Mouse (Mus musculus): Measurements from ENCODE around the gene Nol6.
"Not testable (repeated sequence)": the region's sequence is repeated elsewhere in the genome, so short reads cannot be mapped to it uniquely, and the experiment has no call there.

Gene Nol6

DNA sequence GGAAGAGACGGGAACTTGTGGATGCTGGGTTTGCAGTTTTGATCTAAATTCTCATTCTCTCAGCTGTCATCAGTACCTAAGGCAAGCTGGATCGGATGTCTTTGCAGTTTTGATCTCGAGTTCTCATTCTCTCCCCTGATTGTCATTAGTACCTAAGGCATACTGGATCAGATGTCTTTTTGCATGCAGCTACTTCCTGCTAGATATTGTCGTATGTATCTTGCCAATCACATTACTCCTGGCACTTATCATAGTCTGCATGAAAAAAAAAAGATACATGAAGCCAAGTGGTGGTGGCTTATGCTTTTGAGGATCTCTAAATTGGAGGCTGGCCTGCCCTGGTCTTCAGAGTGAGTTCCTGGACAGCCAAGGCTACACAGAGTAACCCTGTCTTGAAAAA, 39.4 kb downstream of the Nol6 start:
- no peak for DNase-seq (ENCODE audit: low read depth, low spot score)

DNA sequence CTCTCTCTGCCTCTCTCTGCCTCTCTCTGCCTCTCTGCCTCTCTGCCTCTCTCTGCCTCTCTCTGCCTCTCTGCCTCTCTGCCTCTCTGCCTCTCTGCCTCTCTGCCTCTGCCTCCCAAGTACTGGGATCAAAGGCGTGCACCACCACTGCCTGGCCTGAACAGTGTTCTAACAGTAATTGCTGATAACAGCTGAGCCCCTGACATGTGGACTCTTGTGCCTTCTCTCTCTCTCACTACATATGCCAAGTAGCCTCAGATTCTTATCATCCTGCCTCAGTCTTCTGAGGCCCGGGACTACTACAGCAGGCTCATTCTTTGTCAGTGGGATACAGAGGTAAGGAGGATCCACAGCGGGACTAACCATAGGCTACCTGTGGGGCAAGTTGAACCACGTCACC, 41.5 kb downstream of the Nol6 start:
- not testable (repeated sequence) for DNase-seq (ENCODE audit: low read depth, low spot score)

DNA sequence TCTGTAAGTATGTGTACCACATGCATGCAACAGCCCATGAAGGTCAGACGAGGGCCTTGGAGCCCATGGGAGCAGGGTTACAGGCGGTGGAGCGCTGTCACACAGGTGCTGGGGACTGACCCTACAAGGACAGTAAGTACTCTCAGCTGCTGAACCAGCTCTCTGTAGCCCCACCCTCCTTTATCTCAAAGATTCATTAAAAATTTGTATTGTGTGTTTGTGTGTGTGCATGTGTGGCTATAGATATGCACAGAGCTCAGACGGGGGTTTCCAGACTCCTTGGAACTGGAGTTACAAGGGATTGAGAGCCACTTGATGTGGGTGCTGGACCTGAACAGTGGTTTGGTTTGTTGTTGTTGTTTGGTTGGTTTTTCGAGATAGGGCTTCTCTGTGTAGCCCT, 42.5 kb downstream of the Nol6 start:
- no peak for DNase-seq (ENCODE audit: low read depth, low spot score)

DNA sequence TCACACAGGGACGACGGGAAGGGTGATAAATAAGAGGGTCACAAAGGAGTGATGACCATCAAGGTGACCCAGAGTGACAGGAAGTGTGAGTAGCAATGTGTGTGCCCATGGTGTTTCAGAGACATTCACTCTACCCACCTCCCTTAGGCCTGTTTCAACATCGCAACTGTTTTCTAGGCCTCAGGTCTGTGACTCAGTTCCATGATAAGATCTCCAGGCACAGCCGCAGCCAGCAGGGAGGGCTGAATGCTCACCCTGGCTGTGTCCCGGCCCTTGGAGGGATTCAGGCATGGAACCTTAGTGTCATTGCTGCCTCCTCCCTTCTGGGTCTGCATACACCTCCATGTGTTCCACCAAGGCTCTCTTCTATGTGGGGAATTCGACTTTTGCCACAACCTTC, 45.5 kb downstream of the Nol6 start:
- no peak for DNase-seq (ENCODE audit: low read depth, low spot score)

DNA sequence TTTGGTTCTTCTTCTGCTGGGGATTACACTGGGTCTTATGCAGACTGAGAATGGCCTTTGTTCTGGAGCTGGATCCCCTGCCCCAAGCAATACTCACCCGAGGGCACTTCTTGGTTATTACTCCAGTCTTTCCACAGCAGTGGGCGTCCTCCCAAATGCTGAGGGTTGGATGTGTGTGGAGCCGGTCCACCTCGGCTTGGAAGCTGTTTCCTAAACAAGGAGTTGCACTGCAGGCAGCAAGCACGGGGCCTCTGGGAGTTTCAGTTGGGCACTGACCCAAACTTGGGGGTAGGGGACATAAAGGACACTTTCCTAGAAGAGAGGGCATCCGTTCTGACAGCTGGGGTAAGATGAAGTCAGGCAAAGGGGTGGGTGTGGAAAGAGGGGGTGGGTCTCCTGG, 49.8 kb downstream of the Nol6 start:
- no peak for DNase-seq (ENCODE audit: low read depth, low spot score)

DNA sequence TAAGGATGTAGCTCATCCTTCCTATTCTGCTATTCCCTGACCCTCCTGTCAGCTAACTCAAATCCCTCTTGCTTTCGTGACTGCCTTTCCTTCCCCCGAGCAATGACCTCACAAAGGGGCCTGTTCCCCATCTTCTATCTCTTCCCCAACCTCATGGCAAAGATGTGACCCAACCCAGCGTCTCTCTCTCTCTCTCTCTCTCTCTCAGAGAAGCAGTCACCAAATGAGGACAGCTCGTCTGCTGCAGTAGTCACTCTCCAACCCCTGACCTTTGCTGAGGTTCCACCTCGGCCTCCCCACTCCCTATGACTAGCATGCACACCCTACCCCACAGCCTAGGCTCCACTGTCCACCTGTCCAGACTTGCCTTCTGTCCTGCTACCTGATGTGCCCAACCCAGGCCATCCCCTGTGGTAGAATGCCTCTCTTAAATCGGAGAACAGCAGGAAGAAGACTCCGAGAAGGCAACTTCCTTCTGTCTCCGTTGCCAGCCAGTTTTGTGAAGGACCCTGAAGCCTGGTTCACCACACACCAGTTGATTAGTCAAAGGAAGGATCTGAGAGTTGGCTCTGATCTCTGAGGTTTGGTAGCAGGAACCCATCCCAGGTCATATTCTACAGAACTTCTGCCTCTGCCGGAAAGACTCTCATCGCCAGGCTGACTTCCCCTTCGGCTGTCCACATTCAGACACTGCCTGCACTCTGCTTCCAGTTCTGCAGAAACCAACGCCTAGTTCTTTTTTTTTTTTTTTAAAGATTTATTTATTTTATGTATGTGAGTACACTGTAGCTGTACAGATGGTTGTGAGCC, 51.0 kb downstream of the Nol6 start:
- no peak for DNase-seq (ENCODE audit: low read depth, low spot score)

DNA sequence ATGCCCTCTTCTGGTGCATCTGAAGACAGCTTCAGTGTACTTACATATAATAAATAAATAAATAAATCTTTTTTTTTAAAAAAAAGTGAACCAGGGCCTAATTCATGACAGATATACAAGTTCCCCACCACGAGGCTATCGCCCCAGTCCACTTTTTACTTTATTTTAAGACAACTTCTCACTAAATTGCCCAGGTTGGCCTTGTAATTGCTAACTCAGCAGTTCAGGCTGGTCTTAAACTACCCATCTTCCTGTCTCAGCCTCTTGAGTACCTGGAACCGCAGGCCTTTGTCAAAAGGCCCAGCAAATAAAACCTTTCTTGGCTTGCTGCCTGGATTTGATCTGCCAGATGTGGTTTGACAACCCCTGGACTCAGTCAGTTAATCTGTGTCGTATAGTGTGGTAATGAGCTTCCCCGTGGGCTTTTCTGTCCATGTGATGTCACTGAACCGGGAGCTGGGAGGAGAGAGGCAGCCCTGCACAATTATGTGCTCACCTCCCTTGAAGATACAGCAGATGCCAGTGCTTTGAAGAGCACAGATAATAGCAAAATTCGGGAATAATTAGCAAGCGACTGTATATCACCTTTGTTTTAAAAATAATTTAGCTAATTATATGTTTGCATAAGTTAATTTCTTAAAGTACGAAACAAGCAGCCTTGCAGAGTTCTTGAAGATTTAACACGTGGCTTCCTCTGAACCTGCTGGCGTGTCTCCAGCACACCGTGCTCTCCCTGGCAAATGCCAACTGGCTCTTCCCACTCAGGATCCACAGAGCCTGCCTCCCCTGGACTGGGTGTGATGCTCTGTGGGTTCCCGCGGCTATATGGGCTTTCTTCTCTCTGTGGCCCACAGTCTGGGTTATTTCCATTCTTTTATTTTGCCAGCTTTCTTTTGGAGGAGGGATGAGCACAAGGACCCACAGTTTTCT, 52.5 kb downstream of the Nol6 start:
- DNase-seq (ENCODE audit: low read depth, low spot score): no peak

DNA sequence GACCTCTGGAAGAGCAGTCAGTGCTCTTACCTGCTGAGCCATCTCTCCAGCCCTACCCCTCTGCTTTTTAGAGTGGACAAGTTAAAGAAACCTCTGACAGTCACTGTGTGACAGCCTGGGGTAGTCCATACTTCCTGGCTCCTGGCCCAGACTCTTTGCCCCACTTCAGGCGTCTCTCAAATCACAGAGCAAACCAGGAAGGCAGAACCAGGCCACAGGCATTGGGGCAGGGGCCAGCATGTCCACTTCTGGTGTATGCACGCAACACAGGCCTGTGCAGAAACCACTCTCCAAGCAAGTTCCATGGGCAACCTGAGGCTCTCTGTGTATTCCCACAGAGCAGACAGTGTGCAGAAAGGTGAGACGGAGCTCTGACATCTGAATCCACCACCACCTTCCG, 59.1 kb downstream of the Nol6 start:
- no peak for DNase-seq (ENCODE audit: low read depth, low spot score)
